ENCODE assay signal across 8 mouse cellular contexts in the genomic region with DNA sequence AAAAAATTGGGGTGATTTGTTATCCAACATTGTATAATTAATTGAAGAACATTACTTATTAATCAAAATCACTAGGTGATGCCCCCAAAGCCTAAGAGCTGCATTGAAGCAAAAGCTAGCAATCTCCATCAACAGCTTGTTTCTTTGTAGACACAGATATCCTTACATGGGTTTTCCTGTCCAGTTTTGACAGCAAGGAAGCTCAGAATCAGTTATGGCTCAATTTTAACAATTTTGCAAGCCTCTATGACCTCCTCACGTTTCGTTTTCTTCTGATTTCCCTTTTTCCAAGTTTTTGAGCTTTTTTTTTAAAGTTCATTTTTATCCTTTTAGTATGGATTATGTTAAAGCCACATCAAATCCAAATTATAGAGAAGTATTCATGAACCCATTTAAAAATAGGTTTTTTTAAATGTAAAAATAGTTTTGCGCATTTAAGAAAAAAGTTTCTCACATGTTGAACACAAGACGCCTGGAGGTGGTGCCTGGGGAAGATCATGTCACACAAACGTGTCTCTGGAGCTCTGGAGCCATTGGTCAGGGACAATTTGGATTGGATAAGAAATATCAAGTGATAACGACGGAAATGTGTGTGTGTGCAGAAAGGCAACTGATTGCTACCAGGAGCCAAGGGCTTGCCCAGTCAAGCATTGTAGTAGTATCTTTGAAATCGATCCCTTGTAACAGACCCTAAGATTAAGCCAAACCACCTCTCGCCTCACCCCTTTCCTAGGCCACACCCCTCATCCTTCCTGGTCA. TPM values are rescaled to one million over a fixed set of nuclear protein-coding genes. Genes with fewer than 3 reads are reported as not detected.
A peak's percentile ranks its signal among the peaks of the same experiment; 100 is the strongest.
DNase-seq lines count a peak whose midpoint lies in the region; ATAC-seq and TF ChIP-seq lines count a peak whose summit lies in the region.

No protein-coding gene starts in this region.

- no peak overlapping the region for H3K9ac ChIP-seq in liver, adult 2 months (ENCODE audit: low read depth, low read length)
- 0 out of 2 replicates have a peak overlapping the region, but pooled peaks have one; percentile 36 for H3K9ac ChIP-seq in embryonic facial prominence, embryonic 13.5 days
- H3K9ac ChIP-seq in neural tube, embryonic 14.5 days (replicated peaks; ENCODE audit: low read depth, low read length), result no peak overlapping the region

- no peak for DNase-seq in liver, adult 2 months (ENCODE audit: extremely low read depth, low read depth, low spot score)
- no peak for DNase-seq in liver
- no peak for DNase-seq in limb, embryonic 10.5 days (ENCODE audit: low spot score)
- no peak for DNase-seq in left cerebral cortex, adult 11 months (ENCODE audit: low spot score)
- DNase-seq in layer of hippocampus, adult 8-10 months (ENCODE audit: low spot score in 2 of 2), result no peak
- DNase-seq in adrenal gland, postnatal 4 days (ENCODE audit: low spot score in 2 of 2), result no peak

- no peaks in the 10 kb centered on the region for H3K27me3 ChIP-seq in liver, adult 2 months (ENCODE audit: control insufficient read depth, insufficient read depth, low read length)
- H3K27me3 ChIP-seq in embryonic facial prominence, embryonic 13.5 days, result no peaks in the 10 kb centered on the region
- no peaks in the 10 kb centered on the region for H3K27me3 ChIP-seq in limb, embryonic 10.5 days (ENCODE audit: low read depth, poor library complexity, severe bottlenecking)
- no peaks in the 10 kb centered on the region for H3K27me3 ChIP-seq in neural tube, embryonic 14.5 days (ENCODE audit: control insufficient read depth, insufficient read depth, low read length)

- TF ChIP-seq CTCF in liver, adult 2 months (IDR thresholded peaks at IDR 0.05; ENCODE audit: low read depth, low read length), result no peak

- no peaks in the 10 kb centered on the region; the same call in 1 of the 2 replicates for H3K36me3 ChIP-seq in liver, adult 2 months (ENCODE audit: control insufficient read depth, insufficient read depth, low read length)
- peaks cover 8% of the 10 kb centered on the region for H3K36me3 ChIP-seq in embryonic facial prominence, embryonic 13.5 days
- H3K36me3 ChIP-seq in limb, embryonic 10.5 days, result peaks cover 15% of the 10 kb centered on the region
- 0 out of 2 replicates have a peak, but pooled peaks cover 3% of the 10 kb centered on the region for H3K36me3 ChIP-seq in neural tube, embryonic 14.5 days (ENCODE audit: control insufficient read depth, insufficient read depth, low read length)

- H3K4me1 ChIP-seq in liver, adult 2 months (ENCODE audit: control insufficient read depth, insufficient read depth, low read length), result peaks cover 3% of the 10 kb centered on the region; the same call in 1 of the 2 replicates
- H3K4me1 ChIP-seq in embryonic facial prominence, embryonic 13.5 days, result peaks cover 6% of the 10 kb centered on the region; the same call in 1 of the 2 replicates
- H3K4me1 ChIP-seq in limb, embryonic 10.5 days, result peaks cover 15% of the 10 kb centered on the region
- peaks cover 5% of the 10 kb centered on the region; the same call in 1 of the 2 replicates for H3K4me1 ChIP-seq in neural tube, embryonic 14.5 days (ENCODE audit: control insufficient read depth, insufficient read depth, low read length)

- H3K4me2 ChIP-seq in embryonic facial prominence, embryonic 13.5 days, result peak overlapping the region; percentile 57
- peak overlapping the region; percentile 45 for H3K4me2 ChIP-seq in neural tube, embryonic 14.5 days (ENCODE audit: low read depth, low read length)

- ATAC-seq in embryonic facial prominence, embryonic 13.5 days (ENCODE audit: insufficient number of reproducible peaks, insufficient read depth, low FRiP score, low TSS enrichment, low read depth), result no peak
- no peak for ATAC-seq in neural tube, embryonic 14.5 days (ENCODE audit: low read depth)

- no peaks in the 10 kb centered on the region for H3K9me3 ChIP-seq in embryonic facial prominence, embryonic 13.5 days
- no peaks in the 10 kb centered on the region for H3K9me3 ChIP-seq in limb, embryonic 10.5 days (replicated peaks)
- no peaks in the 10 kb centered on the region for H3K9me3 ChIP-seq in neural tube, embryonic 14.5 days (ENCODE audit: control insufficient read depth, low read length)

- peaks cover 11% of the 10 kb centered on the region; the same call in 1 of the 2 replicates for H3K79me2 ChIP-seq in liver, adult 2 months (ENCODE audit: control insufficient read depth, insufficient read depth, low read length)

- 6% methylated on average over 9 of the region's 9 CpGs for WGBS in liver, adult 2 months
- 6% methylated on average over 9 of the region's 9 CpGs for WGBS in embryonic facial prominence, embryonic 13.5 days
- 8% methylated on average over 9 of the region's 9 CpGs for WGBS in limb, embryonic 10.5 days
- 10% methylated on average over 9 of the region's 9 CpGs for WGBS in neural tube, embryonic 14.5 days

- peak overlapping the region; percentile 51 for H3K4me3 ChIP-seq in liver, adult 2 months (ENCODE audit: insufficient read depth, low read depth, low read length)
- H3K4me3 ChIP-seq in embryonic facial prominence, embryonic 13.5 days, result peak overlapping the region; percentile 95
- H3K4me3 ChIP-seq in limb, embryonic 10.5 days, result peak overlapping the region; percentile 94
- H3K4me3 ChIP-seq in neural tube, embryonic 14.5 days (ENCODE audit: low read depth, low read length), result peak overlapping the region; percentile 69

- TF ChIP-seq POLR2A in liver, adult 2 months (IDR thresholded peaks at IDR 0.05; ENCODE audit: extremely low read depth, insufficient read depth, low read length), result no peak

- H3K27ac ChIP-seq in liver, adult 2 months (replicated peaks; ENCODE audit: insufficient read depth, low read depth, low read length), result 0 out of 2 replicates have a peak overlapping the region, but pooled peaks have one; percentile 8
- peak overlapping the region; percentile 22; the same call in 1 of the 2 replicates for H3K27ac ChIP-seq in embryonic facial prominence, embryonic 13.5 days
- H3K27ac ChIP-seq in limb, embryonic 10.5 days, result peak overlapping the region; percentile 91
- H3K27ac ChIP-seq in neural tube, embryonic 14.5 days (ENCODE audit: low read depth, low read length), result peak overlapping the region; percentile 28; the same call in 1 of the 2 replicates

RNA-seq across cellular contexts. Expression of a gene that starts 0.9 kb away (rescaled TPM):
- total RNA-seq in liver, adult 2 months (2014; rRNA removed), result 20.3 and 24.3 TPM in 2 replicates
- 14.4 and 14.6 TPM in 2 replicates for polyA plus RNA-seq in liver, adult 2 months (2012; rRNA removed)
- polyA plus RNA-seq in embryonic facial prominence, embryonic 13.5 days (2015; fragmentation: Nextera tagmentation; extraction: Ambion mirVana), result 27.6 and 27.7 TPM in 2 replicates
- polyA plus RNA-seq in limb, embryonic 10.5 days (2016; fragmentation: Nextera tagmentation; extraction: Ambion mirVana), result 34.4 and 36.7 TPM in 2 replicates
- 26.2 and 31.5 TPM in 2 replicates for polyA plus RNA-seq in neural tube, embryonic 14.5 days (2014; fragmentation: Nextera tagmentation; extraction: Ambion mirVana)
- 10 to 100 TPM; 43.6 to 50.2 (median 45.9) TPM for total RNA-seq in layer of hippocampus, adult 8-10 months (2022)
- 10 to 100 TPM; 28.0 to 31.6 TPM for total RNA-seq in adrenal gland, postnatal 4 days (2021)

RNA-seq across cellular contexts. Expression of a gene that starts 32.6 kb away (rescaled TPM):
- total RNA-seq in liver, adult 2 months (2014; rRNA removed), result 0.54 and 2.2 TPM in 2 replicates
- 1.2 and 2.2 TPM in 2 replicates for polyA plus RNA-seq in liver, adult 2 months (2012; rRNA removed)
- 5.6 and 8.1 TPM in 2 replicates for polyA plus RNA-seq in embryonic facial prominence, embryonic 13.5 days (2015; fragmentation: Nextera tagmentation; extraction: Ambion mirVana)
- 2.7 and 4.5 TPM in 2 replicates for polyA plus RNA-seq in limb, embryonic 10.5 days (2016; fragmentation: Nextera tagmentation; extraction: Ambion mirVana)
- 3.7 and 3.8 TPM in 2 replicates for polyA plus RNA-seq in neural tube, embryonic 14.5 days (2014; fragmentation: Nextera tagmentation; extraction: Ambion mirVana)
- 1 to 10 TPM; 1.8 to 8.3 (median 2.2) TPM for total RNA-seq in layer of hippocampus, adult 8-10 months (2022)
- total RNA-seq in adrenal gland, postnatal 4 days (2021), result 1 to 10 TPM; 4.8 to 5.5 TPM

RNA-seq across cellular contexts. Expression of a gene that starts 42.6 kb away (rescaled TPM):
- 0.13 and 0.28 TPM in 2 replicates for total RNA-seq in liver, adult 2 months (2014; rRNA removed)
- polyA plus RNA-seq in liver, adult 2 months (2012; rRNA removed), result 0.07 and 0.15 TPM in 2 replicates
- polyA plus RNA-seq in embryonic facial prominence, embryonic 13.5 days (2015; fragmentation: Nextera tagmentation; extraction: Ambion mirVana), result 0.24 and 0.39 TPM in 2 replicates
- polyA plus RNA-seq in limb, embryonic 10.5 days (2016; fragmentation: Nextera tagmentation; extraction: Ambion mirVana), result 0.20 and 0.31 TPM in 2 replicates
- 0.58 and 0.92 TPM in 2 replicates for polyA plus RNA-seq in neural tube, embryonic 14.5 days (2014; fragmentation: Nextera tagmentation; extraction: Ambion mirVana)
- total RNA-seq in layer of hippocampus, adult 8-10 months (2022), result 10 to 100 TPM; 24.4 to 26.8 (median 25.6) TPM
- total RNA-seq in adrenal gland, postnatal 4 days (2021), result 1 to 10 TPM; 3.7 to 4.2 TPM

RNA-seq across cellular contexts. Expression of a gene that starts 45.4 kb away (rescaled TPM):
- total RNA-seq in liver, adult 2 months (2014; rRNA removed), result 5.1 and 5.8 TPM in 2 replicates
- 0.62 TPM in 2 replicates for polyA plus RNA-seq in liver, adult 2 months (2012; rRNA removed)
- 8.7 and 9.0 TPM in 2 replicates for polyA plus RNA-seq in embryonic facial prominence, embryonic 13.5 days (2015; fragmentation: Nextera tagmentation; extraction: Ambion mirVana)
- polyA plus RNA-seq in limb, embryonic 10.5 days (2016; fragmentation: Nextera tagmentation; extraction: Ambion mirVana), result 10.1 and 12.2 TPM in 2 replicates
- 14.9 and 18.6 TPM in 2 replicates for polyA plus RNA-seq in neural tube, embryonic 14.5 days (2014; fragmentation: Nextera tagmentation; extraction: Ambion mirVana)
- total RNA-seq in layer of hippocampus, adult 8-10 months (2022), result 1 to 10 TPM; 7.0 to 7.7 (median 7.2) TPM
- 1 to 10 TPM; 2.9 to 3.1 TPM for total RNA-seq in adrenal gland, postnatal 4 days (2021)

RNA-seq across cellular contexts. Expression of a gene that starts 53.6 kb away (rescaled TPM):
- 1,393 and 1,612 TPM in 2 replicates for total RNA-seq in liver, adult 2 months (2014; rRNA removed)
- 1,062 and 1,287 TPM in 2 replicates for polyA plus RNA-seq in liver, adult 2 months (2012; rRNA removed)
- polyA plus RNA-seq in embryonic facial prominence, embryonic 13.5 days (2015; fragmentation: Nextera tagmentation; extraction: Ambion mirVana), result 929 and 951 TPM in 2 replicates
- polyA plus RNA-seq in limb, embryonic 10.5 days (2016; fragmentation: Nextera tagmentation; extraction: Ambion mirVana), result 1,262 and 1,296 TPM in 2 replicates
- 717 and 752 TPM in 2 replicates for polyA plus RNA-seq in neural tube, embryonic 14.5 days (2014; fragmentation: Nextera tagmentation; extraction: Ambion mirVana)
- total RNA-seq in layer of hippocampus, adult 8-10 months (2022), result 100 to 1,000 TPM; 410 to 438 (median 418) TPM
- total RNA-seq in adrenal gland, postnatal 4 days (2021), result 100 to 1,000 TPM; 579 to 625 TPM

Comparison
In these comparisons a context has a peak if more than half of its experiments do, and no peak if none do; other contexts are left out.
1. H3K27ac ChIP-seq: peak in every context shown above with its lines; median percentile 91 in limb, embryonic 10.5 days; 28 in neural tube, embryonic 14.5 days; 22 in embryonic facial prominence, embryonic 13.5 days; 8 in liver, adult 2 months.